Mouse (Mus musculus) lung, postnatal 0 days (tissue): ENCODE results near the gene Ist1. TPM values are rescaled to one million over a fixed set of nuclear protein-coding genes. Genes with fewer than 3 reads are reported as not detected.

Source experiments
- ATAC-seq: fragments of 200-750 bp; cut with Nextera tagmentation; 2 replicates; pipeline ENCODE4 v1.8.0; 2017; ENCODE audit warnings: moderate library complexity
- DNase-seq: peaks from one replicate; pipeline ENCODE4 v3.0.0-alpha.2; 2016; ENCODE audit warnings: low spot score
- H3K27ac ChIP-seq: fragments of 300-500 bp; sonication (generic); 2 replicates; pipeline ENCODE4 v1.5.1; 2014; ENCODE audit warnings: antibody characterized with exemption, mild to moderate bottlenecking, low read length, mixed read lengths
- H3K27me3 ChIP-seq: fragments of 300-500 bp; sonication (generic); replicated peaks from 2 replicates; pipeline ENCODE4 v1.6.1; 2014; ENCODE audit warnings: low read length, mixed read lengths; ENCODE audit not compliant: insufficient read depth
- H3K36me3 ChIP-seq: fragments of 300-500 bp; sonication (generic); 2 replicates; pipeline ENCODE4 v1.6.1; 2014; ENCODE audit warnings: low read length, mixed read lengths; ENCODE audit not compliant: insufficient read depth
- H3K4me1 ChIP-seq: fragments of 300-500 bp; sonication (generic); 2 replicates; pipeline ENCODE4 v1.6.1; 2014; ENCODE audit warnings: antibody characterized with exemption, low read depth, low read length, mixed read lengths; ENCODE audit not compliant: insufficient read depth
- H3K4me2 ChIP-seq: fragments of 300-500 bp; sonication (generic); replicated peaks from 2 replicates; pipeline ENCODE4 v1.6.1; 2014; ENCODE audit warnings: low read depth, mild to moderate bottlenecking, low read length, moderate library complexity, mixed read lengths
- H3K4me3 ChIP-seq: fragments of 300-500 bp; sonication (generic); 2 replicates; pipeline ENCODE4 v1.5.1; 2014; ENCODE audit warnings: low read depth, low read length
- H3K9ac ChIP-seq: fragments of 300-500 bp; sonication (generic); replicated peaks from 2 replicates; pipeline ENCODE4 v1.6.1; 2014; ENCODE audit warnings: low read depth, mild to moderate bottlenecking
- H3K9me3 ChIP-seq: fragments of 300-500 bp; sonication (generic); 2 replicates; pipeline ENCODE4 v1.6.1; 2016; ENCODE audit warnings: low read length, mixed read lengths
- CTCF ChIP-seq: IDR thresholded peaks from 2 replicates; pipeline ENCODE4 v1.5.1; 2016; ENCODE audit warnings: antibody characterized with exemption, mild to moderate bottlenecking
- EP300 ChIP-seq: IDR thresholded peaks from 2 replicates; pipeline ENCODE4 v1.6.1; 2016; ENCODE audit warnings: antibody characterized with exemption, mild to moderate bottlenecking, control low read depth
- WGBS: fragments of 180-500 bp; shearing (Covaris S2); extraction: QIAGEN DNeasy Blood & Tissue Kit; methylation state at CpG from one replicate; pipeline ENCODE4 v1.1.7; 2014; 5-methylcytosine and 5-hydroxymethylcytosine counted together
- polyA plus RNA-seq: library from polyadenylated mRNA; unstranded; fragments of >200 nt; fragmentation: Nextera tagmentation; extraction: Ambion mirVana; gene quantifications from 2 replicates; pipeline ENCODE4 v1.2.1, GENCODE M21; 2015

Gene Ist1
- polyA plus RNA-seq, 1 experiment from 2014 or later, result 91.3 TPM

GRCm38 (mm10) chr8:109673596-109673995 lies 19.5 kb downstream of the Ist1 start:
- Histone ChIP-seq H3K4me3 (no peak overlapping the region), H3K4me1 (no peaks in the 10 kb centered on the region), H3K4me2 (no peak overlapping the region), H3K27ac (no peak overlapping the region), H3K9me3 (no peaks in the 10 kb centered on the region), H3K27me3 (no peaks in the 10 kb centered on the region), H3K9ac (no peak overlapping the region), H3K36me3 (peaks cover 50% of the 10 kb centered on the region)
- WGBS, result 89% methylated on average over 2 of the region's 2 CpGs
- DNase-seq (no peak), ATAC-seq (no peak)
- TF ChIP-seq CTCF (no peak), EP300 (no peak)

- DNase-seq (no peak), ATAC-seq (no peak)
- H3K27me3 ChIP-seq, result no peaks in the 10 kb centered on the region
- no peak overlapping the region for H3K9ac ChIP-seq
- WGBS, result 89% methylated on average over 5 of the region's 5 CpGs
- H3K9me3 ChIP-seq, result no peaks in the 10 kb centered on the region
- TF ChIP-seq CTCF (no peak), EP300 (no peak)
- H3K36me3 ChIP-seq, result peaks cover 46% of the 10 kb centered on the region
- no peak overlapping the region for H3K27ac ChIP-seq
- no peak overlapping the region for H3K4me2 ChIP-seq
- H3K4me1 ChIP-seq, result no peaks in the 10 kb centered on the region
- no peak overlapping the region for H3K4me3 ChIP-seq
Observed at GRCm38 (mm10) chr8:109672656-109673055, 20.4 kb downstream of the Ist1 start.

- no peak for TF ChIP-seq EP300
- no peak for TF ChIP-seq CTCF
- Histone ChIP-seq H3K9me3 (no peaks in the 10 kb centered on the region), H3K9ac (no peak overlapping the region), H3K27ac (no peak overlapping the region), H3K36me3 (peaks cover 9% of the 10 kb centered on the region), H3K27me3 (no peaks in the 10 kb centered on the region), H3K4me2 (no peak overlapping the region), H3K4me1 (no peaks in the 10 kb centered on the region), H3K4me3 (no peak overlapping the region)
- 73% methylated on average over 5 of the region's 5 CpGs for WGBS
- no peak for ATAC-seq
- no peak for DNase-seq
Observed at GRCm38 (mm10) chr8:109666616-109667015, 26.4 kb downstream of the Ist1 start.

GRCm38 (mm10) chr8:109662328-109662727 lies 30.7 kb downstream of the Ist1 start:
- DNase-seq, result no peak
- H3K4me3 ChIP-seq, result no peak overlapping the region
- H3K36me3 ChIP-seq, result no peaks in the 10 kb centered on the region
- H3K27ac ChIP-seq, result no peak overlapping the region
- no peak overlapping the region for H3K9ac ChIP-seq
- no peaks in the 10 kb centered on the region for H3K4me1 ChIP-seq
- no peak overlapping the region for H3K4me2 ChIP-seq
- no peaks in the 10 kb centered on the region for H3K27me3 ChIP-seq
- 73% methylated on average over 3 of the region's 3 CpGs for WGBS
- no peak for ATAC-seq
- no peaks in the 10 kb centered on the region for H3K9me3 ChIP-seq
- no peak for TF ChIP-seq CTCF
- no peak for TF ChIP-seq EP300

- Histone ChIP-seq H3K9ac (no peak overlapping the region), H3K4me3 (no peak overlapping the region), H3K27me3 (no peaks in the 10 kb centered on the region), H3K36me3 (no peaks in the 10 kb centered on the region), H3K4me1 (no peaks in the 10 kb centered on the region), H3K9me3 (no peaks in the 10 kb centered on the region), H3K27ac (no peak overlapping the region), H3K4me2 (no peak overlapping the region)
- no peak for TF ChIP-seq EP300
- TF ChIP-seq CTCF, result no peak
- ATAC-seq (no peak), DNase-seq (no peak)
- 79% methylated on average over 3 of the region's 3 CpGs for WGBS
Observed at GRCm38 (mm10) chr8:109656860-109657259, 36.2 kb downstream of the Ist1 start.

- DNase-seq, result no peak
- no peak for ATAC-seq
- no peaks in the 10 kb centered on the region for H3K36me3 ChIP-seq
- H3K27me3 ChIP-seq, result no peaks in the 10 kb centered on the region
- H3K27ac ChIP-seq, result no peak overlapping the region
- WGBS, result 73% methylated on average over 10 of the region's 10 CpGs
- H3K4me3 ChIP-seq, result no peak overlapping the region
- H3K4me2 ChIP-seq, result no peak overlapping the region
- TF ChIP-seq CTCF, result no peak
- no peak for TF ChIP-seq EP300
- no peaks in the 10 kb centered on the region for H3K4me1 ChIP-seq
- H3K9ac ChIP-seq, result no peak overlapping the region
- no peaks in the 10 kb centered on the region for H3K9me3 ChIP-seq
Observed at GRCm38 (mm10) chr8:109650801-109651200, 42.3 kb downstream of the Ist1 start.

- Histone ChIP-seq H3K27me3 (no peaks in the 10 kb centered on the region), H3K27ac (no peak overlapping the region), H3K4me1 (no peaks in the 10 kb centered on the region), H3K9me3 (no peaks in the 10 kb centered on the region), H3K36me3 (no peaks in the 10 kb centered on the region), H3K4me3 (no peak overlapping the region), H3K9ac (no peak overlapping the region), H3K4me2 (no peak overlapping the region)
- WGBS, result 30% methylated on average over 7 of the region's 7 CpGs
- ATAC-seq, result no peak
- no peak for TF ChIP-seq CTCF
- TF ChIP-seq EP300, result no peak
- no peak for DNase-seq
Observed at GRCm38 (mm10) chr8:109648469-109648868, 44.6 kb downstream of the Ist1 start.
